Mouse (Mus musculus) thymus, adult 2 months (tissue): ENCODE measurements around the gene Ankrd52.

Experiments used
- CTCF ChIP-seq: fragments of 200-500 bp; IDR thresholded peaks from 2 replicates; pipeline ENCODE4 v1.5.1; 2012; ENCODE audit warnings: mild to moderate bottlenecking, control low read depth, low read length, moderate library complexity, borderline replicate concordance; ENCODE audit not compliant: control insufficient read depth, poor library complexity, insufficient read depth; ENCODE audit errors: extremely low read depth
- POLR2A ChIP-seq: fragments of 200-500 bp; IDR thresholded peaks from 2 replicates; pipeline ENCODE4 v1.6.1; 2012; ENCODE audit warnings: mild to moderate bottlenecking, low read length, control low read depth, moderate library complexity; ENCODE audit not compliant: control insufficient read depth, poor library complexity, insufficient read depth; ENCODE audit errors: extremely low read depth

- no peak for TF ChIP-seq CTCF
- TF ChIP-seq POLR2A = no peak
Observed at GRCm38 (mm10) chr10:128344568-128345275, 32.2 kb upstream of the Ankrd52 start.
